Mouse (Mus musculus) lung, embryonic 14.5 days (tissue): ENCODE results near the gene Tcam1. TPM values are rescaled to one million over a fixed set of nuclear protein-coding genes. Genes with fewer than 3 reads are reported as not detected.

Experiments used
- ATAC-seq: fragments of 200-750 bp; cut with Nextera tagmentation; 2 replicates; pipeline ENCODE4 v1.8.0; 2017; ENCODE audit warnings: mild to moderate bottlenecking, moderate TSS enrichment, moderate library complexity; ENCODE audit not compliant: insufficient read depth
- DNase-seq: peaks from one replicate; pipeline ENCODE4 v3.0.0-alpha.2; 2015
- H3K27ac ChIP-seq: fragments of 300-500 bp; sonication (generic); 2 replicates; pipeline ENCODE4 v1.5.1; 2014; ENCODE audit warnings: low read depth, mild to moderate bottlenecking, moderate library complexity
- H3K27me3 ChIP-seq: fragments of 300-500 bp; sonication (generic); 2 replicates; pipeline ENCODE4 v1.6.1; 2014; ENCODE audit warnings: low read length, control low read depth; ENCODE audit not compliant: insufficient read depth
- H3K36me3 ChIP-seq: fragments of 300-500 bp; sonication (generic); 2 replicates; pipeline ENCODE4 v1.6.1; 2014; ENCODE audit warnings: control low read depth; ENCODE audit not compliant: insufficient read depth
- H3K4me1 ChIP-seq: fragments of 300-500 bp; sonication (generic); 2 replicates; pipeline ENCODE4 v1.6.1; 2014; ENCODE audit warnings: antibody characterized with exemption, control low read depth; ENCODE audit not compliant: insufficient read depth
- H3K4me2 ChIP-seq: fragments of 300-500 bp; sonication (generic); 2 replicates; pipeline ENCODE4 v1.6.1; 2014; ENCODE audit warnings: mild to moderate bottlenecking
- H3K4me3 ChIP-seq: fragments of 300-500 bp; sonication (generic); 2 replicates; pipeline ENCODE4 v1.5.1; 2014; ENCODE audit warnings: low read depth, low read length
- H3K9ac ChIP-seq: fragments of 300-500 bp; sonication (generic); 2 replicates; pipeline ENCODE4 v1.6.1; 2014
- H3K9me3 ChIP-seq: fragments of 300-500 bp; sonication (generic); 2 replicates; pipeline ENCODE4 v1.6.1; 2016; ENCODE audit warnings: low read depth, low read length, control low read depth
- CTCF ChIP-seq: IDR thresholded peaks from 2 replicates; pipeline ENCODE4 v1.5.1; 2016; ENCODE audit warnings: antibody characterized with exemption, low read depth
- WGBS: fragments of 180-500 bp; shearing (Covaris S2); extraction: QIAGEN DNeasy Blood & Tissue Kit; methylation state at CpG from one replicate; pipeline ENCODE4 v1.1.7; 2014; 5-methylcytosine and 5-hydroxymethylcytosine counted together
- polyA plus RNA-seq: library from polyadenylated mRNA; unstranded; fragments of >200 nt; fragmentation: Nextera tagmentation; extraction: Ambion mirVana; gene quantifications from 2 replicates; pipeline ENCODE4 v1.2.1, GENCODE M21; 2014

Tcam1 gene
- polyA plus RNA-seq, 1 experiment from 2014 or later, result 0.18 TPM

DNA sequence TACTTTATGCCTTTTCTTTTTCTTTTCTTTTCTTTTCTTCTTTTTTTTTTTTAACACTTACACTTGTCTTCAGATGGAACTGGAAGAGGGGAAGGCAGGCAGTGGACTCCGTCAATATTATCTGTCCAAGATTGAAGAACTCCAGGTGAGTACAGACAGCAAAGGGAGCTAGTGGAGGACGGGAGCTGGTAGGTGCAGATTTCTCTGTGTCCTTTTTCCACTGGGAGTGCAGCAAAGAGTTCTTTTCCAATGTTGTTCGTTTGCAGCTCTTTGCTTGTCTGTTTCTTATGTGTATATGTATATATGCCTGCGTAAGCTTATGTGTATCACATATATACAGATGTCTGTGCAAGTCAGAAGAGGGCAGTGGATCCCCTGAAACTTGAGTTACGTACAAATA lies 19.7 kb upstream of the Tcam1 start:
- WGBS, result 54% methylated on average over 5 of the region's 5 CpGs
- Histone ChIP-seq H3K4me1 (peaks cover 10% of the 10 kb centered on the region; the same call in 1 of the 2 replicates), H3K4me3 (peak overlapping the region; percentile 81), H3K36me3 (peaks cover 64% of the 10 kb centered on the region), H3K4me2 (peak overlapping the region; percentile 95), H3K9ac (peak overlapping the region; percentile 78), H3K9me3 (no peaks in the 10 kb centered on the region), H3K27ac (no peak overlapping the region), H3K27me3 (no peaks in the 10 kb centered on the region)
- no peak for TF ChIP-seq CTCF
- no peak for ATAC-seq
- DNase-seq, result no peak

DNA sequence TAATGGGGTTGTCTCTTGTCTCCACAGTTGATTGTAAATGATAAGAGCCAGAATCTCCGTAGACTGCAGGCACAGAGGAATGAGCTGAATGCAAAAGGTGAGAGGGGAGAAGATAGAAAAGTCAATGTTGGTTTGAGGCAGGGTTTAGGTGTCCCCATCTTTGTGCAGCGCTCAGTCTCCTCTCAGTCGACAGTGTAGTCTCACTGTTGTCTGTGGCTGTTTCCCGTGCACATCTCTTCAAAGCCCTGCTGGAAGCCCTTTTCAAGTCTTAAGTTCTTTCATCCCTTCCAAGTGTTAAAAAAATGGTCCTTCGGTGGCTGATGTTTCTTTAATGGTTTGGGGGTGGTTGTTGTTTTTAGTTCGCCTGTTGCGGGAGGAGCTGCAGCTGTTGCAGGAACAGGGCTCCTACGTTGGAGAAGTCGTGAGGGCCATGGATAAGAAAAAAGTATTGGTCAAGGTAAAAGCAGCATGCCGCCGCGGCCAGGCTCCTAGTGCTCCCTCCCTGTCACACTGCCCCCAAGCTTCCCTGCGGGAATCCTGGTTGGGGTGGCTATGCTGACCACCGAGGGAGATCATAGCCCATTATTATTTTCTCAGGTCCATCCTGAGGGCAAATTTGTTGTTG lies 15.5 kb upstream of the Tcam1 start:
- WGBS, result 59% methylated on average over 14 of the region's 14 CpGs
- H3K9me3 ChIP-seq, result no peaks in the 10 kb centered on the region
- TF ChIP-seq CTCF, result no peak
- H3K27me3 ChIP-seq, result no peaks in the 10 kb centered on the region
- DNase-seq, result no peak
- peaks cover 83% of the 10 kb centered on the region for H3K36me3 ChIP-seq
- H3K4me1 ChIP-seq, result peaks cover 8% of the 10 kb centered on the region; the same call in 1 of the 2 replicates
- no peak overlapping the region for H3K9ac ChIP-seq
- no peak overlapping the region for H3K4me3 ChIP-seq
- H3K27ac ChIP-seq, result no peak overlapping the region
- ATAC-seq, result no peak
- H3K4me2 ChIP-seq, result no peak overlapping the region

- DNase-seq (no peak), ATAC-seq (no peak)
- TF ChIP-seq CTCF, result no peak
- 86% methylated on average over 9 of the region's 9 CpGs for WGBS
- Histone ChIP-seq H3K4me2 (no peak overlapping the region), H3K4me1 (peaks cover 9% of the 10 kb centered on the region), H3K4me3 (no peak overlapping the region), H3K27ac (no peak overlapping the region), H3K36me3 (peaks cover 88% of the 10 kb centered on the region), H3K9me3 (no peaks in the 10 kb centered on the region), H3K9ac (no peak overlapping the region), H3K27me3 (no peaks in the 10 kb centered on the region)
Observed at GRCm38 (mm10) chr11:106263963-106264362, 12.5 kb upstream of the Tcam1 start.

DNA sequence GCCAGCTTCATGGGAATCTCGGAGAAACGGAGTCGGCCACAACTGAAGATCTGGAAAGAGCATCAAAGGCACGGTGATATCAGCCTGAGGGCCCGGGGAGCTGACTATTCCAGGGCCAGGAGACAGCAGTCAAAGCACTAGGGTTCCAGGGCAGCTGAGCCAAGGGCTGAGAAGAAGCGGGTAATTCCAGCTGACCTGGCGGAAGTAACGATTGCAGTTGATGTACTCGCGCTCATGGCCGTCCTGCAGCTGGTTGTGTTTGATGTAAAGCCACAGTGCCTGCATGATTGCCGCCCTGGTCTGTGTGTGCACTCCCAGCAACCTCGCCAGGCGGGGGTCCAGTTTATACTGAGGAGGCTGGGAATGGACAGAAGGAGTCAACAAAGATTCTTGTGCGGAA lies 11.5 kb upstream of the Tcam1 start:
- Histone ChIP-seq H3K9ac (no peak overlapping the region), H3K27ac (no peak overlapping the region), H3K4me3 (no peak overlapping the region), H3K4me1 (peaks cover 14% of the 10 kb centered on the region), H3K27me3 (no peaks in the 10 kb centered on the region), H3K36me3 (peaks cover 79% of the 10 kb centered on the region), H3K4me2 (no peak overlapping the region), H3K9me3 (no peaks in the 10 kb centered on the region)
- ATAC-seq (no peak), DNase-seq (no peak)
- no peak for TF ChIP-seq CTCF
- 87% methylated on average over 15 of the region's 15 CpGs for WGBS

DNA sequence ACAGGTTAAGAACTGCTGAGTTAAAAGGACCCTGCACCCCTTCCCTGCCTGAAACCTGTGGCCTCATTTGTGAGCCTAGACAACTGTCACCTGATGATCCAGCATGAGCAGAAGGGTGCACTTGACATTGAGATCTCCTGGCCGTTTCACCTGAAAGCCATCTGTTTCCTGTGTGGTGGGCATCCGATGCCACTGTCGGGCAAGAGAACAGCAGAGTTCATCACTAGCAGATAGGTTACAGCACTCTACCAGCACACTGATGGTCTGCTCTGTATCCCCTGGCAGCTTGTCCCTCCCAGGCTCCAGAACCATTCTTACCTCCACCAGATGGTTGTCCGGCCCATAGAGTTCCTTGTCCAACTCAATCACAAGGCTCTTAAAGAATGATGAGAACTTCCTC lies 10.9 kb upstream of the Tcam1 start:
- H3K4me3 ChIP-seq, result no peak overlapping the region
- H3K27me3 ChIP-seq, result no peaks in the 10 kb centered on the region
- H3K9ac ChIP-seq, result no peak overlapping the region
- TF ChIP-seq CTCF, result no peak
- no peak for DNase-seq
- peaks cover 80% of the 10 kb centered on the region for H3K36me3 ChIP-seq
- H3K27ac ChIP-seq, result no peak overlapping the region
- no peaks in the 10 kb centered on the region for H3K9me3 ChIP-seq
- H3K4me1 ChIP-seq, result peaks cover 16% of the 10 kb centered on the region
- H3K4me2 ChIP-seq, result no peak overlapping the region
- WGBS, result 93% methylated on average over 4 of the region's 4 CpGs
- no peak for ATAC-seq

DNA sequence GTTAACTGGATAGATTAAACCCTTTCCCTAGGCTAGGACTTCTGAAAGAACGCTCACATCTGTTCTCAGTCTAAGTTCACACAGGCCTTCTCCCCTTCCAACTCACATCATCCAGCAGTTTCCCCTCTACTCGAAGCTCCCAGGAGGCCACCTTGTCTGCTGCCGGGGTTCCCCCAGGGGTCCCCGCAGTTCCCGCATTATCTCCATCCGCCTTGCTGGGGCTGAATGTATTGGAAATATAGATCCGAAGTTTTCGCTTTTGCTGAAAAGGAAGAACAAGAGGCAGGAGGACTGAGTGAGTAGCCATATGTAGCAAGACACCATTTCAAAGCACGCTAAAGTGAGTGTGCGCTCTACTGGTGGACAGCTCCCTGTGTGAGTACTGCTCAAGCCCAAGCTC lies 10.0 kb upstream of the Tcam1 start:
- H3K4me3 ChIP-seq, result no peak overlapping the region
- DNase-seq (no peak), ATAC-seq (no peak)
- no peak overlapping the region for H3K9ac ChIP-seq
- H3K4me1 ChIP-seq, result peaks cover 20% of the 10 kb centered on the region
- H3K4me2 ChIP-seq, result no peak overlapping the region
- no peak for TF ChIP-seq CTCF
- H3K27me3 ChIP-seq, result no peaks in the 10 kb centered on the region
- 90% methylated on average over 10 of the region's 10 CpGs for WGBS
- H3K36me3 ChIP-seq, result peaks cover 74% of the 10 kb centered on the region
- H3K9me3 ChIP-seq, result no peaks in the 10 kb centered on the region
- no peak overlapping the region for H3K27ac ChIP-seq

- Histone ChIP-seq H3K36me3 (peaks cover 64% of the 10 kb centered on the region), H3K4me3 (no peak overlapping the region), H3K27ac (no peak overlapping the region), H3K9ac (no peak overlapping the region), H3K27me3 (no peaks in the 10 kb centered on the region), H3K4me1 (peaks cover 22% of the 10 kb centered on the region), H3K9me3 (no peaks in the 10 kb centered on the region), H3K4me2 (no peak overlapping the region)
- no peak for DNase-seq
- TF ChIP-seq CTCF, result no peak
- no peak for ATAC-seq
- 59% methylated on average over 15 of the region's 15 CpGs for WGBS
Observed at GRCm38 (mm10) chr11:106267311-106267852, 9.1 kb upstream of the Tcam1 start.
